Mouse (Mus musculus): ENCODE measurements at regions not wholly inside any gene's neighbourhood (a gene's known extent, or its start where the extent isn't known, plus 50 kb on each side); places are given as distances from the start of the nearest gene placed in this dataset.

DNA sequence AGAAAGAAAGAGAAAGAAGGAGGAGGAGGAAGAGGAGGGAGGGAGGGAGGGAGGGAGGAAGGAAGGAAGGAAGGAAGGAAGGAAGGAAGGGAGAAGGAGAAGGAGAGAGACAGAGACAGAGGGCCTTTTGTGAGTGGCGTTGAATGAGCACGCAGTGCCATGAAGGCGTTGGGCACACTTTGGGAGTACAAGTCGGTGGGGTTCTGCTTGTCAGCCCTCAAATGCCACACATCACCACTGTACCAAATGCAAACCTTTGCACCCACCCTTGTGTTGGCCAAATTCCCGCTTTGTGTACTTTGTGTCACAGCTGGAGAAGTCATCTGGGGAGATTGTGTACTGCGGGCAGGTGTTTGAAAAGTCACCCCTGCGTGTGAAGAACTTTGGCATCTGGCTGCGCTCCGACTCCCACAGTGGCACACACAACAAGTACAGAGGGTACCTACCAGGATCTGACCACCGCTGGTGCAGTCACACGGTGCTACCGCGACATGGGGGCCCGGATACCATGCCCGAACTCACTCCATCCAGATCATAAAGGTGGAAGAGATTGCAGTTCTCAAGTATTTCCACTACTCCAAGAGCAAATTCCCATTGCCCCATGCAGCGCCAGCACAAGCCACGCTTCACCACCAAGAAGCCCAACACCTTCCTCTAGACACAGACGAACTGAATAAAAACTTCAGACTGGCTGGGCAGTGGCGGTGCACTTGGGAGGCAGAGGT is 49.8 kb upstream of the Cpsf6 start:
- TF ChIP-seq CTCF (IDR thresholded peaks at IDR 0.05; ENCODE audit: control insufficient read depth, insufficient read depth, insufficient replicate concordance, low read depth, low read length): no peak
- TF ChIP-seq POLR2A (IDR thresholded peaks at IDR 0.05; ENCODE audit: control insufficient read depth, low read depth, low read length): no peak

Measured in testis, adult 2 months (tissue).